Mouse (Mus musculus) thymus, adult 2 months (tissue): ENCODE measurements around the gene Fam90a1a.

ENCODE experiments used
- CTCF ChIP-seq: fragments of 200-500 bp; IDR thresholded peaks from 2 replicates; pipeline ENCODE4 v1.5.1; 2012; ENCODE audit warnings: mild to moderate bottlenecking, control low read depth, low read length, moderate library complexity, borderline replicate concordance; ENCODE audit not compliant: control insufficient read depth, poor library complexity, insufficient read depth; ENCODE audit errors: extremely low read depth
- POLR2A ChIP-seq: fragments of 200-500 bp; IDR thresholded peaks from 2 replicates; pipeline ENCODE4 v1.6.1; 2012; ENCODE audit warnings: mild to moderate bottlenecking, low read length, control low read depth, moderate library complexity; ENCODE audit not compliant: control insufficient read depth, poor library complexity, insufficient read depth; ENCODE audit errors: extremely low read depth

DNA sequence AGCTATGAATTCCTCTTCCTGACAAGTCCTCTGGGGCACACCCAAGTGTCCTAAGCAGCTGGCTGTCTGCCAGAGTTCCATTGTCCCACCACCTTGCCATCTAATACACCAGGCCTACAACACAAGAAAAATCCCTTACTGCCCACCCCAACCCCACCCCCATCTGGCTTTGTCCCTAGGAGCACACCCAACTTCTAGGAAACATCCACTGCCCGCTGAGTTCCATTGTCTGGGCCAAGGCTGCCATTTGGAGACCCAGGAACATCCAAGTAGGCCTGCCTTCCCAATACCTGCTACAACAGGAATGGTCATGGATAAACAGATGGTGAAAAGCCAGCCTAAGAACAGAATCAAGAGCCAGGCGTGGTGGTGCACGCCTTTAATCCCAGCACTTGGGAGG is 2.2 kb upstream of the Fam90a1a start:
- TF ChIP-seq CTCF, result no peak
- no peak for TF ChIP-seq POLR2A
